Mouse (Mus musculus): ENCODE data around the gene Cdkal1. TPM values are rescaled to one million over a fixed set of nuclear protein-coding genes. Genes with fewer than 3 reads are reported as not detected.

The Cdkal1 gene
- polyA plus RNA-seq, 2 experiments from 2014 or later: 42.5 to 49.3 TPM

DNA sequence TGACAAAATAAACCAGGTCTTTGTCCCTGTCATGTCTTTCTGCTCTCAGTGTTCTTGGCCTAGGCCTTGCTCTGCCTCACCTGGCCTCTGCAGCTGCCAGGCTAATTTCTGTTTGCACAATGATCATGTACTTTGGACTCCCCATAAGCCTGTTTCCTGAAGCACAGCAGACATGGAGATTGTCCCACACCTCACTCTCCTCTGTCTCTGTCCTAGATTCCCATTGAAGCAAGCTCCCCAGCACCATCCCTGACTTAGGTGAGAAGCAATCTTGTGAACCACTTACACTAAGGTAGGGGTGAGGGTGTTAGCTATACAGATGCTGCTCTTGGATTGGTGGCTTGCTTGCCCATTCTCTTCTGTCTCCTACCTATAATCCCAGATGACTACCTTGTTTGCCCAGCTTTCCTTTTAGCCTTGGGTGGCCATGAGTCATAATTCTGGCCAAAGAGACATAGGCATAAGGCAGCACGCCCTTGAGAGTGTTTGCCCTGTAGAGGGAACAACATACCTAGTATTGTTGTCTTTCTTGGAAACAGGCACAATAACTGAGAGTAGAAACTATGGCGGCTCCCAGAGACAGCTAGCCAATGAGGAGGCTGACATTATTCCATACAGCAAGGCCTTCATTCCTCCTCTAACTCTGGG lies 692.5 kb downstream of the Cdkal1 start:
- ATAC-seq: no peak

DNA sequence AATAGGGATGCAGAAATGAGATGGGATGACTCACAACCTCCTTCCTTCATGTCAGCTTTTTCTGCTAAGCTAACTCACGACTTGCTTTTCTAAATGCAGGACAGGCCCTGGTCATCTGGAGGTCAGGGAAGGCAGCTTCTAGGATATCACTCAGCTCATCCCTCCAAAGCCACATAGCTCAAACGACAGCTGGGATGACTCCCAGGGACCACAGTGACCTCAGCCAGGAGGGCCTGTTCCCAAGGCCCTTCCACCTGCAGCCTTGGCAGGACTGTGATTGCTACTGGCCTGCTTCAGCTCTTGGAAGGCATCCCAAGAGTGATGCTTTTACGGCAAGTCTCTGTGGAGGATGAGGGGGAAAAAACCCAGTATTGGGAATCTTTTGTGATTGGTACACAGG lies 693.0 kb downstream of the Cdkal1 start:
- no peak for ATAC-seq

DNA sequence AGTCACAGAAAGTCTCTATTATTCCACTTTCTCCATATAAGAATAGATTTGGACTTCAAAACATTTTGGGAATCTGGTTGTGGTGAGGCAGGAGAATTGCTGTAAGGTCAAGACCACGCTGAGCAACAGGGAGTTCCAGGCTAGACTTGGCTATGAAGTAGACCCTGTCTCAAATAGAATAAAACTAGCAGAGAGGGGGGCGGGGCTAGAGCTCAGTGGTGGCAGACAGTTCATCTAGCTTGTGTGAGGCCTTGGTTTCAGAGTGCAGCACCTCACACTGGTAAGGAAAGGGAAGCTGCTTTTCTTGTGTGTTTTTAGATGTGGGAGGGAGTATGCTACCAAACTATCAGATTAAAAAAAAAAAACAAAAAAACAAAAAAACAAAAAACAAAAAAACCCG lies 694.0 kb downstream of the Cdkal1 start:
- ATAC-seq: no peak

DNA sequence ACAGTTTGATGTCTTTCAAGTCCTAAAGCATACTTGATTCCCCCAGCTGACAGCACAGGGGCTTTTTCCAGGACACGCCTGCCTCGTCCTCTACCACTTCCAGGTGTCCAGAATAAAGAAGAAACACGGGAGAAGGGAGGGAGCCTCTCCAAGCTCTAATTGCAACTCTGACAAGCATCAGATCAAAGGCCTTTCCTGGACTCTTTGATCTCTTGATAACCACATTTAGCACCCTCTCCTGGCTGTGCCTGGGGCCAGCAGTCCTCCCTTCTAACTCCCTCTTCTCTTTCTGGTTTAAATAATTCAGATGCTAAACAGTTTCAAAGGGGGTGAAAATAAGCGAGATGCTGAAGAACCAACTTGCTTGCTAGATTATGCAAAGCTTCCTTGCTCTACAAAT lies 698.8 kb downstream of the Cdkal1 start:
- ATAC-seq: no peak

DNA sequence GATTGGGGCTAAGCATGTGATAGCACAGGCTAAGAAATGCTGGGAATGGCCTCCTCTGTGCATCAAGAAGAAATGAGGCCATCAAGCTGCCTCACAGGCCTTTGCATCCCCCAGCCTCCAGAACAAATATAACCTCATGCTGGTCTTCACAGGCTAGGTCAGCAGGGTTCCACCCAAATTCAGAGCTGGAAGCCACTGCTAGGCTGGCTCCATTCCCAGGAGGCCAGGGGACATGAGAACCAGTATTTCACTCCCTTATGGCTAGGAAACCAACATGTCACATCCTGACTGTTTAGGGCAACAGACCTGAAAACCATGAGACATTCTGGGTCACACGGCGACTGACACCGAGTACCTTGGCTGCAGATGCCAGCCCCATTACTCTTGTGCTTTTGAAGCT lies 700.2 kb downstream of the Cdkal1 start:
- ATAC-seq: no peak

DNA sequence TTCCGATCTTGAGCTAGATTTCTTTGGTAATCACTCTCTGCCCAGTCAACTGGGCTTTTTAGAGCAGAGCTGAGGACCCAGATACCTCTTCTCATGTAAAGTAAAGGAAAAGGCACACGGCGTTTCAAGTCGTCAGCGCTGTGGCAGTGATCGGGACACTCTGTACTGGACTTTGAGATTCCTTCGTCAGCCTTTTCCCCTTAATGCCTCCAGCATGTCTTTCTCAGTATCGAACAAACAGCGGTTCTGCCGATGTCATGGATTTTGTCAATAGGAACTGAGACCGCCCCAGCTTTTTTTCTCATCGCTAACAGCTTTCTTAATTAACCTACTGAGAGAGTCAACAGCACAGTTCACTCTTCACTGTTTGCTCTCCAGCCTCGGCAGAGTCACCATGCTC lies 705.4 kb downstream of the Cdkal1 start:
- ATAC-seq: no peak

DNA sequence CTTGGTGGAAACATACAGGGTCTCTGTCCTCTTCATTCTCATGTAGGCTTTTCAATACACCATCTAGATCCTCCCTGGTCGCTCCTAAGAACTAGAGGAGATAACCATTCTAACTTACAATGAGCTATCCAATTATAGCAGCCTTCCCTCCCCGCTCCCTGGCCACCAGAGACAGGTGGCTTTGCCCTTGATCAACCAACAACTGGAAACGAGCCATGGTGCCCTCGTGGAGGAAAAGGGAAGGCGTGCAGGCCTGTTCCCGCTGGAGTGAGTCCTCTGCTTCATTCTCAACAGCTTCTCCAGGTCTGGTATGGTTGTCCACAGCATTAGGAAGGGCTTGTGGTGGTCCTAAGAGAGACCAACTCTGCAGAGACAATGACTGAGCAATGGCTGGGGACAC lies 706.1 kb downstream of the Cdkal1 start:
- no peak for ATAC-seq

DNA sequence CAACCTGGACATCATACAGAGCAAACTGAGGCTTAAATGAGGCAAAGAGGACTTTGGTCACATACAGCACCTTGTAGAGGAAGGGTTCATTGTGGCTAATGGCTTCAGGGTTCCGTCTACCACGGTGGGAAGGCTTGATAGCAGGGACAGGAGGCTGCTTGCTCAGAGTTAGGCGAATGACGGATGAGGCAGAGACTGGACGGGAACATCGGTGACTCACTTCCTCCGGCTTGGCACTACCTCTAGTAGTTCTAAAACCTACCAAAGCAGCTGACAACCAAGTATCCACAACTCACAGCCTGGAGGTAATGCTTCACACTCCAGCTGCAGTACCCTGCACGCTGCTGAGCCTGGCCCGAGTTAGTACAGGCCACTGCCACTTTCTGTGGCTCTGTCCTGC lies 706.9 kb downstream of the Cdkal1 start:
- no peak for ATAC-seq

Other genes with a start within 250 kb of the Cdkal1 start
- 1 to 10 TPM; 2.8 to 3.8 TPM for gene E2f3, start 130.4 kb upstream of the Cdkal1 start, polyA plus RNA-seq (2017; shearing (Covaris generic))

Measured in CD4-positive, CD25-positive, alpha-beta regulatory T cell, adult 4 months (primary cell).